Mouse (Mus musculus) lung, embryonic 14.5 days (tissue): Measurements from ENCODE around the gene Zfp408. TPM values are rescaled to one million over a fixed set of nuclear protein-coding genes. Genes with fewer than 3 reads are reported as not detected.

Experiments used
- ATAC-seq: fragments of 200-750 bp; cut with Nextera tagmentation; 2 replicates; pipeline ENCODE4 v1.8.0; 2017; ENCODE audit warnings: mild to moderate bottlenecking, moderate TSS enrichment, moderate library complexity; ENCODE audit not compliant: insufficient read depth
- DNase-seq: peaks from one replicate; pipeline ENCODE4 v3.0.0-alpha.2; 2015
- H3K27ac ChIP-seq: fragments of 300-500 bp; sonication (generic); 2 replicates; pipeline ENCODE4 v1.5.1; 2014; ENCODE audit warnings: low read depth, mild to moderate bottlenecking, moderate library complexity
- H3K27me3 ChIP-seq: fragments of 300-500 bp; sonication (generic); 2 replicates; pipeline ENCODE4 v1.6.1; 2014; ENCODE audit warnings: low read length, control low read depth; ENCODE audit not compliant: insufficient read depth
- H3K36me3 ChIP-seq: fragments of 300-500 bp; sonication (generic); 2 replicates; pipeline ENCODE4 v1.6.1; 2014; ENCODE audit warnings: control low read depth; ENCODE audit not compliant: insufficient read depth
- H3K4me1 ChIP-seq: fragments of 300-500 bp; sonication (generic); 2 replicates; pipeline ENCODE4 v1.6.1; 2014; ENCODE audit warnings: antibody characterized with exemption, control low read depth; ENCODE audit not compliant: insufficient read depth
- H3K4me2 ChIP-seq: fragments of 300-500 bp; sonication (generic); 2 replicates; pipeline ENCODE4 v1.6.1; 2014; ENCODE audit warnings: mild to moderate bottlenecking
- H3K4me3 ChIP-seq: fragments of 300-500 bp; sonication (generic); 2 replicates; pipeline ENCODE4 v1.5.1; 2014; ENCODE audit warnings: low read depth, low read length
- H3K9ac ChIP-seq: fragments of 300-500 bp; sonication (generic); 2 replicates; pipeline ENCODE4 v1.6.1; 2014
- H3K9me3 ChIP-seq: fragments of 300-500 bp; sonication (generic); 2 replicates; pipeline ENCODE4 v1.6.1; 2016; ENCODE audit warnings: low read depth, low read length, control low read depth
- CTCF ChIP-seq: IDR thresholded peaks from 2 replicates; pipeline ENCODE4 v1.5.1; 2016; ENCODE audit warnings: antibody characterized with exemption, low read depth
- WGBS: fragments of 180-500 bp; shearing (Covaris S2); extraction: QIAGEN DNeasy Blood & Tissue Kit; methylation state at CpG from one replicate; pipeline ENCODE4 v1.1.7; 2014; 5-methylcytosine and 5-hydroxymethylcytosine counted together
- polyA plus RNA-seq: library from polyadenylated mRNA; unstranded; fragments of >200 nt; fragmentation: Nextera tagmentation; extraction: Ambion mirVana; gene quantifications from 2 replicates; pipeline ENCODE4 v1.2.1, GENCODE M21; 2014

Zfp408 gene
- polyA plus RNA-seq = 6.1 and 7.0 TPM in 2 replicates

DNA sequence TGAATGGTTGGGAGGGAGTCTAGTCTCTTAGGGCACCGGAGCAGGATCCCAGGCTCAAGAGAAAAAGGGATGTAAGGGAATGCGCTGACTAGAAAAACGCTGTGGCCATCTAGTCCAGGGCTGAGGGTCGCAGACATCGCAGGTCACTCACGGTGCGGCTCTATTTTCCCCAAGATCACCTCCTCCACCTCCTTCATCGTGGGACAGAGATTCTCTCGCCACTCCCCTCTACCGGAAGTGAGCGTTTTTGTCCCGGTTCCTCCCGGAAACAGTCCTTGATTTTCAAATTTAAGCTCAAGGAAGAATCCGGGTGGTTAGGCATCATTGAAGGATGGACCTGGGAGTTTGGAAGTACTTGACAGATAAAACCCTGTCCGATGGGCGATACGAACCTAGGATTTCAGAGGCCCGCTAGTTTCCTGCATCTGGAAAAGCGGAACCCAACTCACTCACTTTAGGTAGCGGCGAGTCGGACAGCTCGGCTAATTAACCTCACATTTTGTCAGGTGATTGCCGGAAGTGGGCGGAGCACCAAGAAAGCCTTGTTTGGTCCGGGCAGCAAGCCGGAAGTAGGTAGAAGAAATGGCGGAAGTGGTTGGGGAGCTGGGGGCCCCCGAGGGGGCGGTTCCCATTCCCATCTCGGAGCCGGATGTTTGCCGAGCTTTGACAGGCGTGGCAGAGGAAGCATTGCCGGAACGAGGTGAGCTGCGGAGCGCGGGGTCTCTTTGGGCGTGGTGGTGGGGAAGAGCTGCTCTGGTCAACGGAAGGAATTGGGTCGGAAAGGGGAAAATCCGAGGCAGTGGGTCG, at the start of gene Zfp408, which contains the start of gene Arhgap1:
Gene Zfp408 (minus strand): TSS at position 239 of the 807 bp plus-strand sequence.
Gene Arhgap1 (plus strand): TSS at position 308 of the 807 bp plus-strand sequence.
- WGBS = 0% methylated on average over 44 of the region's 44 CpGs
- ATAC-seq (peak; percentile 95), DNase-seq (peak; percentile 99)
- peak within 1 kb of the TSS; percentile 66 for H3K4me3 ChIP-seq
- H3K4me1 ChIP-seq = peaks cover 4% of the 10 kb centered on the region; the same call in 1 of the 2 replicates
- peaks cover 57% of the 10 kb centered on the region for H3K36me3 ChIP-seq
- TF ChIP-seq CTCF = no peak
- no peaks in the 10 kb centered on the region for H3K9me3 ChIP-seq
- peak within 1 kb of the TSS; percentile 92 for H3K27ac ChIP-seq
- H3K9ac ChIP-seq = peak within 1 kb of the TSS; percentile 71
- H3K4me2 ChIP-seq = peak within 1 kb of the TSS; percentile 99
- H3K27me3 ChIP-seq = no peaks in the 10 kb centered on the region

DNA sequence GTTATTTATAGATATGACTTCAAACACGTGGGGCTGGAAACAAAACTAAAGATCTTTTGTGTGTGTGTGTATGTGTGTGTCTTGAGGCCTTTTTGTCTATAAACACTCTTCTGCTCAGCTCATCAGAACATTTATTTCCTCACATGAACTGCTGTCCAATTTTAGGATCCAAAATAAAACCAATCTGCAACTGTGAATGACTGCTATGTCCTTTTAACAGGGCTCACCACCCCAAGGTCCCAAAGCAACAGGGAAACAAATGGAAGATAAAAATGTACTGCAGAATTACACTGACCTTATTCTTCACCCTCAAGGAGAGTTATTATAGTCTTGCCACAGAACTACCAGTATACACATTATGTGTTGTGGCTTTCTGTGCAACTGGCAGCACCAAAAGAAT, 49.6 kb upstream of the Zfp408 start:
- Histone ChIP-seq H3K9ac (no peak overlapping the region), H3K4me3 (no peak overlapping the region), H3K27ac (no peak overlapping the region), H3K36me3 (no peaks in the 10 kb centered on the region; the same call in 1 of the 2 replicates), H3K27me3 (no peaks in the 10 kb centered on the region), H3K9me3 (no peaks in the 10 kb centered on the region), H3K4me1 (no peaks in the 10 kb centered on the region), H3K4me2 (no peak overlapping the region)
- DNase-seq = no peak
- no peak for ATAC-seq
- WGBS = 68% methylated on average over 1 of the region's 1 CpGs
- TF ChIP-seq CTCF = no peak

DNA sequence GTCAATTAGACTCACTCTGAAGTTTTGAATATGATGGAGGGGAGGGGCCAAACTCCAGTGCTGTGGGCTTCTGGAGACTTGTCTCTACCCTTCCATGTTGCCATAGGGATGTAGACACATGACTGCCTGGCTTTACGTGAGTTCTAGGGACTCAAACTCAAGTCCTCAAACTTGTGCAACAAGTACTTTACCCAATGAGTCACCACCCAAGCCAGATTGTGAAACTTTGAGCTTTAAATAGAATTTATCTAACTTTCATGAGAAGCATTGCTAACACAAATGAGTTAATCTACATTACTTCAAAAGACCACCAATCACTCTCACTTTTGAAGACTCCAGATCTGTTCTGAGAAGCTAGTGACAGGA, 46.6 kb upstream of the Zfp408 start:
- Histone ChIP-seq H3K9me3 (no peaks in the 10 kb centered on the region), H3K36me3 (peaks cover 8% of the 10 kb centered on the region), H3K4me3 (no peak overlapping the region), H3K27ac (no peak overlapping the region), H3K4me2 (no peak overlapping the region), H3K27me3 (no peaks in the 10 kb centered on the region), H3K9ac (no peak overlapping the region), H3K4me1 (no peaks in the 10 kb centered on the region)
- DNase-seq (no peak), ATAC-seq (no peak)
- no peak for TF ChIP-seq CTCF
- WGBS = 79% methylated on average over 1 of the region's 1 CpGs

DNA sequence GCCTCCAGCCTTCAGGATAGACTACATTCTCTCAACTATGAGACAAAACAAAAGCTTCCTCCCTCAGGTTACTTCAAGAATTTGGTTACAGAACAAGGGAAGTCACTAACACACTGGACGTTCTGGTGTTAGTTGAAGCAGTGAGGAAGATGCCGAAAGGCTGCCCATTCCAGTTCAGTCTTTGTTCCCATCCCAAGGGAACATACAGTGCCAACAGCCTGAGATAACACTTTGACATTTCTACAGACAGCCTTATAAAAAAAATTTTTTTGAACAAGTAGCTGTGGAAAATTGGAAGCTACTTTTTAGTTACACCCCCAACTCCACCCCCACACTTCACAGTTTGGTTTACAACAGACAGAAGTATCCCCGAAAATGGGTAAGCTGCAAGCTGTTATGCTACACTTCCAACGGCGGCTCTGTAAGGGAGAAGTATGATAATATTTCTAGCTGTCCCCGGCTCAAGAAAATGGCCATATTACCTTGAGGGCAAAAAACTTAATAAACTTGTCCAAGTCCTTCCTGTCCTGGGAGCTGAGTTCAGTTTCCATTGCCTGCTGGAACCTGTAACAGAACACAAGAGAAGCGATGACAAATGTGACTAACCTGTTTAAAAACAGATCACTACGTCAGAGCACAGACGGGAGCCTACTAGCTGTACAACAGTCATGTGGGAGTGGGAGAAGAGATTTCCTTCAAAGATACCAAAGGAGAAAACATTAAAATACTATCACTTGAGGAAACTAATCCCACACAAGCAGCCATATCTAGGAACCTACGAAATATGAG, 46.0 kb upstream of the Zfp408 start:
- Histone ChIP-seq H3K4me3 (no peak overlapping the region), H3K27me3 (no peaks in the 10 kb centered on the region), H3K4me1 (no peaks in the 10 kb centered on the region), H3K36me3 (peaks cover 8% of the 10 kb centered on the region), H3K9ac (no peak overlapping the region), H3K4me2 (no peak overlapping the region), H3K27ac (no peak overlapping the region), H3K9me3 (no peaks in the 10 kb centered on the region)
- no peak for DNase-seq
- no peak for TF ChIP-seq CTCF
- ATAC-seq = no peak
- WGBS = 84% methylated on average over 10 of the region's 10 CpGs

DNA sequence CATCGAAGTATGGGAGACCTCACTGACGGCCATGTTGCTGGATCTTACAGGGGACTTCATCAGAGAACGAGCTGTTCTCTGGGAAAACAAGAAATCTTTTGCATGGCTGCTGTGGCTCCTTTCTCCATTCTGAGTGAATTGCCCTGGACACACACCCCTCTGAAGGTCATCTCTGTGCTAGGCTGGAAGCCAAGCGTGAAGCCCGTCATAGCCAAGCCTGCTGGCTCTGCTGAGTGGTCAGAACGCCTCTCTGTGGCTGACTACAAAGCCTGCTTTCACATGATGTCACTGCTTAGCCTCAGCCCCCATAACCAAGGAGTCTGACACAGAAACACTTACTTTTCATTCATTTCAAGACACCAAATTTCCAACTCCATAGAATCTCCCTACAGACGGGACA, 39.9 kb upstream of the Zfp408 start:
- H3K9me3 ChIP-seq = no peaks in the 10 kb centered on the region
- no peak for DNase-seq
- H3K36me3 ChIP-seq = peaks cover 28% of the 10 kb centered on the region
- TF ChIP-seq CTCF = no peak
- ATAC-seq = no peak
- H3K4me3 ChIP-seq = no peak overlapping the region
- no peak overlapping the region for H3K27ac ChIP-seq
- no peaks in the 10 kb centered on the region for H3K27me3 ChIP-seq
- H3K4me2 ChIP-seq = no peak overlapping the region
- no peaks in the 10 kb centered on the region for H3K4me1 ChIP-seq
- WGBS = 84% methylated on average over 7 of the region's 7 CpGs
- no peak overlapping the region for H3K9ac ChIP-seq

DNA sequence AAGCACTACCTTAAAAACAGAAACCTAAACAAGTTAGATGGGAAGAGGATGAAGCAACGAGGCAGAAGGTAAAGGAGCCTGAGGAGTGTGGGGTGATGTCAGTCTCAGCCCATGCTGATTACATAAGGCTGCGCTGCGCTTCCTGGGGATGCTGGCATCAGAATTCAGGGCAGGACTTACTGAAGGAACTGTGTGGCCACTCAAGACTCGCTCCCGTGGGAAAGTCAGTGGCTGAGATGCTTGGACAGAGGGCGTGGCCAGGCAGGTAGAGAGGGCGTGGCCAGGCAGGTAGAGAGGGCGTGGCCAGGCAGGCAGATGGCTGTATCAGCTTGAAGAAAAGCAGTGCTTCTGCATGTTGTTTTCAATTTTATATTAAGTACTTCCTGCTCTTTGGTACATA, 34.3 kb upstream of the Zfp408 start:
- 71% methylated on average over 8 of the region's 8 CpGs for WGBS
- Histone ChIP-seq H3K4me3 (no peak overlapping the region), H3K9me3 (no peaks in the 10 kb centered on the region), H3K4me1 (no peaks in the 10 kb centered on the region), H3K27me3 (no peaks in the 10 kb centered on the region), H3K9ac (no peak overlapping the region), H3K36me3 (peaks cover 51% of the 10 kb centered on the region), H3K4me2 (no peak overlapping the region), H3K27ac (no peak overlapping the region)
- DNase-seq (no peak), ATAC-seq (no peak)
- TF ChIP-seq CTCF = no peak

DNA sequence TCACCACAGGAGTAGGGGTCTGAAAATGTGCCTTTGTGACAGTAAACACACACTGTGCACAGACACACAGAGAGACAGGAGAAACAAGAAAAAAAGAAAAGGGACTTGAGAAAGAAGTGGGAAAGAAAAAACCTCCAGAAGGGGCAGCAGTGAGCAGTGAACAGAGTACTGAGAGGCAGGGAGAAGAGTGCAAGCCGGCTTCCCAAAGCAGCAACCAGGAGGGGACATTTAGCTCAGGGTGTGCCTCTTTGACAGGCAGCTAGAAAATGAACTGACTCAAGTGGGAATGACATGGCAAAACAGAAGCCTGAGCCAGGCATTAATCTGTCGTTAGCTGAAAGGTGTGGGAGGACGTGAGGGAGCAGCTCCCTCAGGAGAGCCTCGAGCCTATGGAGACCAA, 33.3 kb upstream of the Zfp408 start:
- H3K36me3 ChIP-seq = peaks cover 56% of the 10 kb centered on the region
- peak; percentile 75 for DNase-seq
- no peak overlapping the region for H3K9ac ChIP-seq
- H3K27ac ChIP-seq = no peak overlapping the region
- H3K4me1 ChIP-seq = no peaks in the 10 kb centered on the region
- 0 out of 2 replicates have a peak, but pooled peaks have one; percentile 28 for ATAC-seq
- H3K4me3 ChIP-seq = no peak overlapping the region
- TF ChIP-seq CTCF = peak; percentile 48
- WGBS = 43% methylated on average over 4 of the region's 4 CpGs
- H3K27me3 ChIP-seq = no peaks in the 10 kb centered on the region
- H3K9me3 ChIP-seq = no peaks in the 10 kb centered on the region
- no peak overlapping the region for H3K4me2 ChIP-seq
